Mouse (Mus musculus): ENCODE measurements at regions not wholly inside any gene's neighbourhood (a gene's known extent, or its start where the extent isn't known, plus 50 kb on each side); places are given as distances from the start of the nearest gene placed in this dataset.

- no peaks in the 10 kb centered on the region for H3K27me3 ChIP-seq (ENCODE audit: control insufficient read depth, insufficient read depth, insufficient read length)
- H3K36me3 ChIP-seq (ENCODE audit: control insufficient read depth, insufficient read depth): no peaks in the 10 kb centered on the region
- no peak overlapping the region for H3K4me3 ChIP-seq (ENCODE audit: insufficient read depth, poor library complexity, severe bottlenecking)
- no peak overlapping the region for H3ac ChIP-seq (ENCODE audit: control insufficient read depth, insufficient read length, low read depth)
- H3K79me3 ChIP-seq (ENCODE audit: low read depth): no peaks in the 10 kb centered on the region
- no peaks in the 10 kb centered on the region for H3K79me2 ChIP-seq (ENCODE audit: control insufficient read depth, insufficient read depth)
- TF ChIP-seq MYOG (IDR thresholded peaks at IDR 0.05; ENCODE audit: control insufficient read depth, extremely low read depth, insufficient read length) (no peak), MAX (IDR thresholded peaks at IDR 0.05) (no peak), CTCF (IDR thresholded peaks at IDR 0.05; ENCODE audit: control insufficient read depth, insufficient read depth, insufficient read length) (no peak), CEBPB (IDR thresholded peaks at IDR 0.05; ENCODE audit: low read depth) (no peak), MYOD1 (IDR thresholded peaks at IDR 0.05; ENCODE audit: control insufficient read depth, insufficient read length, low read depth) (no peak), USF1 (IDR thresholded peaks at IDR 0.05; ENCODE audit: low read depth) (no peak), FOSL1 (IDR thresholded peaks at IDR 0.05; ENCODE audit: insufficient read depth, low read length, poor library complexity, severe bottlenecking) (no peak)
Measured at GRCm38 (mm10) chr10:122310646-122311193, 137.6 kb upstream of the Avpr1a start.

GRCm38 (mm10) chr10:122308691-122309090 is 139.6 kb upstream of the Avpr1a start:
- no peak overlapping the region for H3ac ChIP-seq (ENCODE audit: control insufficient read depth, insufficient read length, low read depth)
- no peaks in the 10 kb centered on the region for H3K36me3 ChIP-seq (ENCODE audit: control insufficient read depth, insufficient read depth)
- H3K79me2 ChIP-seq (ENCODE audit: control insufficient read depth, insufficient read depth): no peaks in the 10 kb centered on the region
- TF ChIP-seq FOSL1 (IDR thresholded peaks at IDR 0.05; ENCODE audit: insufficient read depth, low read length, poor library complexity, severe bottlenecking): no peak
- no peak for TF ChIP-seq MYOD1 (IDR thresholded peaks at IDR 0.05; ENCODE audit: control insufficient read depth, insufficient read length, low read depth)
- no peak for TF ChIP-seq MYOG (IDR thresholded peaks at IDR 0.05; ENCODE audit: control insufficient read depth, extremely low read depth, insufficient read length)
- TF ChIP-seq MAX (IDR thresholded peaks at IDR 0.05): no peak
- no peak for TF ChIP-seq USF1 (IDR thresholded peaks at IDR 0.05; ENCODE audit: low read depth)
- TF ChIP-seq CEBPB (IDR thresholded peaks at IDR 0.05; ENCODE audit: low read depth): no peak
- TF ChIP-seq CTCF (IDR thresholded peaks at IDR 0.05; ENCODE audit: control insufficient read depth, insufficient read depth, insufficient read length): no peak
- no peak overlapping the region for H3K4me3 ChIP-seq (ENCODE audit: insufficient read depth, poor library complexity, severe bottlenecking)
- no peaks in the 10 kb centered on the region for H3K27me3 ChIP-seq (ENCODE audit: control insufficient read depth, insufficient read depth, insufficient read length)
- no peaks in the 10 kb centered on the region for H3K79me3 ChIP-seq (ENCODE audit: low read depth)

GRCm38 (mm10) chr10:122302259-122302658 is 146.0 kb upstream of the Avpr1a start:
- Histone ChIP-seq H3K4me3 (ENCODE audit: insufficient read depth, poor library complexity, severe bottlenecking) (no peak overlapping the region), H3K27me3 (ENCODE audit: control insufficient read depth, insufficient read depth, insufficient read length) (no peaks in the 10 kb centered on the region), H3K79me2 (ENCODE audit: control insufficient read depth, insufficient read depth) (no peaks in the 10 kb centered on the region), H3K36me3 (ENCODE audit: control insufficient read depth, insufficient read depth) (no peaks in the 10 kb centered on the region), H3ac (ENCODE audit: control insufficient read depth, insufficient read length, low read depth) (no peak overlapping the region), H3K79me3 (ENCODE audit: low read depth) (no peaks in the 10 kb centered on the region)
- no peak for TF ChIP-seq MAX (IDR thresholded peaks at IDR 0.05)
- no peak for TF ChIP-seq MYOG (IDR thresholded peaks at IDR 0.05; ENCODE audit: control insufficient read depth, extremely low read depth, insufficient read length)
- no peak for TF ChIP-seq MYOD1 (IDR thresholded peaks at IDR 0.05; ENCODE audit: control insufficient read depth, insufficient read length, low read depth)
- no peak for TF ChIP-seq CTCF (IDR thresholded peaks at IDR 0.05; ENCODE audit: control insufficient read depth, insufficient read depth, insufficient read length)
- TF ChIP-seq USF1 (IDR thresholded peaks at IDR 0.05; ENCODE audit: low read depth): no peak
- no peak for TF ChIP-seq FOSL1 (IDR thresholded peaks at IDR 0.05; ENCODE audit: insufficient read depth, low read length, poor library complexity, severe bottlenecking)
- no peak for TF ChIP-seq CEBPB (IDR thresholded peaks at IDR 0.05; ENCODE audit: low read depth)

GRCm38 (mm10) chr10:122295921-122296425 is 152.3 kb upstream of the Avpr1a start:
- TF ChIP-seq MAX (IDR thresholded peaks at IDR 0.05) (no peak), CEBPB (IDR thresholded peaks at IDR 0.05; ENCODE audit: low read depth) (no peak), USF1 (IDR thresholded peaks at IDR 0.05; ENCODE audit: low read depth) (no peak), MYOG (IDR thresholded peaks at IDR 0.05; ENCODE audit: control insufficient read depth, extremely low read depth, insufficient read length) (no peak), CTCF (IDR thresholded peaks at IDR 0.05; ENCODE audit: control insufficient read depth, insufficient read depth, insufficient read length) (no peak), MYOD1 (IDR thresholded peaks at IDR 0.05; ENCODE audit: control insufficient read depth, insufficient read length, low read depth) (no peak), FOSL1 (IDR thresholded peaks at IDR 0.05; ENCODE audit: insufficient read depth, low read length, poor library complexity, severe bottlenecking) (no peak)
- H3ac ChIP-seq (ENCODE audit: control insufficient read depth, insufficient read length, low read depth): no peak overlapping the region
- H3K79me2 ChIP-seq (ENCODE audit: control insufficient read depth, insufficient read depth): no peaks in the 10 kb centered on the region
- H3K4me3 ChIP-seq (ENCODE audit: insufficient read depth, poor library complexity, severe bottlenecking): no peak overlapping the region
- H3K36me3 ChIP-seq (ENCODE audit: control insufficient read depth, insufficient read depth): no peaks in the 10 kb centered on the region
- H3K79me3 ChIP-seq (ENCODE audit: low read depth): no peaks in the 10 kb centered on the region
- H3K27me3 ChIP-seq (ENCODE audit: control insufficient read depth, insufficient read depth, insufficient read length): no peaks in the 10 kb centered on the region

GRCm38 (mm10) chr10:122291611-122292010 is 156.7 kb upstream of the Avpr1a start:
- Histone ChIP-seq H3K79me3 (ENCODE audit: low read depth) (no peaks in the 10 kb centered on the region), H3K36me3 (ENCODE audit: control insufficient read depth, insufficient read depth) (no peaks in the 10 kb centered on the region), H3K4me3 (ENCODE audit: insufficient read depth, poor library complexity, severe bottlenecking) (no peak overlapping the region), H3K79me2 (ENCODE audit: control insufficient read depth, insufficient read depth) (no peaks in the 10 kb centered on the region), H3K27me3 (ENCODE audit: control insufficient read depth, insufficient read depth, insufficient read length) (no peaks in the 10 kb centered on the region), H3ac (ENCODE audit: control insufficient read depth, insufficient read length, low read depth) (no peak overlapping the region)
- TF ChIP-seq MAX (IDR thresholded peaks at IDR 0.05) (no peak), MYOD1 (IDR thresholded peaks at IDR 0.05; ENCODE audit: control insufficient read depth, insufficient read length, low read depth) (no peak), USF1 (IDR thresholded peaks at IDR 0.05; ENCODE audit: low read depth) (no peak), FOSL1 (IDR thresholded peaks at IDR 0.05; ENCODE audit: insufficient read depth, low read length, poor library complexity, severe bottlenecking) (no peak), CTCF (IDR thresholded peaks at IDR 0.05; ENCODE audit: control insufficient read depth, insufficient read depth, insufficient read length) (no peak), MYOG (IDR thresholded peaks at IDR 0.05; ENCODE audit: control insufficient read depth, extremely low read depth, insufficient read length) (no peak), CEBPB (IDR thresholded peaks at IDR 0.05; ENCODE audit: low read depth) (no peak)

All from C2C12 (cell line).